Mouse (Mus musculus) spleen, adult 2 months (tissue): Measurements from ENCODE around the gene Adrb1.

ENCODE experiments used
- CTCF ChIP-seq: fragments of 200-500 bp; IDR thresholded peaks from 2 replicates; pipeline ENCODE4 v1.5.1; 2011; ENCODE audit warnings: mild to moderate bottlenecking, inconsistent platforms; ENCODE audit not compliant: insufficient read depth, insufficient read length, insufficient replicate concordance; ENCODE audit errors: extremely low read depth
- POLR2A ChIP-seq: fragments of 200-500 bp; IDR thresholded peaks from 2 replicates; pipeline ENCODE4 v1.6.1; 2011; ENCODE audit warnings: low read depth, low read length, inconsistent platforms

DNA sequence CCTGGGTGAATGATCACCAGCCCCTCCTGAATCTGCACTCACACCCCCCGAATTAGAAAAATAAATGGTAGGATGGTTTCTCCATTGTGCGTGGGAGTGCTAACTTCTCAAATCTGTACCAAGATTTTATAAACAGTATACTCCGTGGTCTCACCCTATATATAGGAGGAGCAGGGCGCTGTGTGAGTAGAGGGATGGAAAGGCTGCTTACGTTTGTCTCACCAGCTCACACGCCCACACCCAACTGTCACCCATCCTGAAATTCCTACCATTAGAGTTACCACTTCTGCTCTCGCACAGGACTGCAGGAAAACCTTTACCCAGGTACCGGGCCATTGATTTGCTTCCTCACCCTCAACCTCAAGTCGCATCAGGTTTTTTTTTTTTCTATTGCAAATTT lies 47.0 kb downstream of the Adrb1 start:
- TF ChIP-seq CTCF (no peak), POLR2A (no peak)
